Mouse (Mus musculus): ENCODE results near the gene Gpr135. TPM values are rescaled to one million over a fixed set of nuclear protein-coding genes. Genes with fewer than 3 reads are reported as not detected.
A peak's percentile ranks its signal among the peaks of the same experiment; 100 is the strongest.

Gpr135 gene
- polyA plus RNA-seq, 1 experiment from 2014 or later = 0.34 TPM

DNA sequence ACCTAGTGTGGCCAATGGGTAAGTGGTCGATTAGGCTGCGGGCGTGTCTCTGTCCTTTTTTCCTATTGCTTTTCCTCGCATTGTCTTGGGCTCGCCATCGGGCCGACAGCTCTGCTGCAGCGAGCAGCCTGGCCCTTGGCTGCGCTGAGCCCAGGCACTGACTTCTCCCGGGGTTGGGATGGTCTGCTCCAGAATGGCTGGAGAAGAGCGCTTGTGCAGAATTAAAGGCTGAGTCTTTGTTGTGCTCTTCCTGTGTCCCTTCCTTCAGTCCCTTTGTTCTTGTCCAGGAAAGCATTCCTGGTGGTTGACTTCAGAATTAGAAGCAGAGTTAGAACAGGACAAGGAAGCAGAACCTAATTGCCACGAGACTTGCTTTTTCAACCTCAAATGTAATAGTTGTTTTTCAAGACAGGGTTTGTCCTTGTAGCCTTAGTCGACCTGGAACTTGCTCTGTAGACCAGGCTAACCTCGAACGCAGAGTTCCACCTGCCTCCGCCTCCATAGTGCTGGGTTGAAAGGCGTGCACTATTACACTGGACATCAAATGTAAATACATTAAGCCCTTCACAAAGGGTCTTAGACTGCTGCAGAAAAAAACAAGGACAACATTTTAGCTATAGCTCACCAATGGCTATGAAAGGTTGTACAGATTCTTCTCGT, 15.4 kb upstream of the Gpr135 start:
- H3K27me3 ChIP-seq (ENCODE audit: control insufficient read depth, insufficient read depth, low read length) = no peaks in the 10 kb centered on the region
- H3K9ac ChIP-seq (ENCODE audit: low read depth, low read length) = peak overlapping the region; percentile 79
- H3K4me1 ChIP-seq (ENCODE audit: control insufficient read depth, insufficient read depth, low read length) = peaks cover 23% of the 10 kb centered on the region
- H3K36me3 ChIP-seq (ENCODE audit: control insufficient read depth, insufficient read depth, low read length) = no peaks in the 10 kb centered on the region
- no peak for ATAC-seq (replicated peaks; ENCODE audit: insufficient number of reproducible peaks, low FRiP score, low TSS enrichment)
- peak overlapping the region; percentile 89 for H3K27ac ChIP-seq (ENCODE audit: low read depth, low read length)
- H3K9me3 ChIP-seq (replicated peaks; ENCODE audit: control insufficient read depth, low read length) = no peaks in the 10 kb centered on the region
- H3K4me3 ChIP-seq (ENCODE audit: low read depth, low read length) = peak overlapping the region; percentile 65
- WGBS (ENCODE audit: insufficient replicate concordance) = 2% methylated on average over 18 of the region's 18 CpGs
- H3K4me2 ChIP-seq = peak overlapping the region; percentile 79

GRCm38 (mm10) chr12:72085329-72086165, 14.6 kb upstream of the Gpr135 start, which contains the start of the genes L3hypdh and Jkamp:
L3hypdh (minus strand) TSS chr12:72085439.
Jkamp (plus strand) TSS chr12:72085589.
- Histone ChIP-seq H3K27me3 (ENCODE audit: control insufficient read depth, insufficient read depth, low read length) (no peaks in the 10 kb centered on the region), H3K36me3 (ENCODE audit: control insufficient read depth, insufficient read depth, low read length) (no peaks in the 10 kb centered on the region), H3K9ac (ENCODE audit: low read depth, low read length) (peak within 1 kb of the TSS; percentile 82), H3K4me1 (ENCODE audit: control insufficient read depth, insufficient read depth, low read length) (peaks cover 23% of the 10 kb centered on the region), H3K27ac (ENCODE audit: low read depth, low read length) (peak within 1 kb of the TSS; percentile 89), H3K9me3 (replicated peaks; ENCODE audit: control insufficient read depth, low read length) (no peaks in the 10 kb centered on the region), H3K4me2 (peak within 1 kb of the TSS; percentile 94), H3K4me3 (ENCODE audit: low read depth, low read length) (peak within 1 kb of the TSS; percentile 65)
- WGBS (ENCODE audit: insufficient replicate concordance) = 1% methylated on average over 59 of the region's 60 CpGs
- ATAC-seq (replicated peaks; ENCODE audit: insufficient number of reproducible peaks, low FRiP score, low TSS enrichment) = peak; percentile 93

DNA sequence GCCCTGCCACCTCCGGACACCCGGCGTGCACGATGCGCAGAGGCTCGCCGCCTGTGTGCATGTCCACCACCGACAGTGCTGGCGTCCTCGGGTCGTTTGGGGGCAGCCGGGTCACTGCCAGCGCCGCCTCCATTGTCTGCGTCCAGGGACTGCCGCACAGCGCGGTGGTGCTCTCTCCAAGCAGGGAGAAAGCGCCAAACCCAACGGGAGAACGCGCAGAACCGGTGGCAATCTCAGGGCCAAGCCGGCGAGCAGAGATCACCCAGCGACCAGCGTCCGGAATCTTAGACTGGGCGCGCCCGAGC, 14.1 kb upstream of the Gpr135 start:
- under 1% methylated on average over 31 of the region's 31 CpGs for WGBS (ENCODE audit: insufficient replicate concordance)
- peak overlapping the region; percentile 65 for H3K4me3 ChIP-seq (ENCODE audit: low read depth, low read length)
- peak; percentile 28 for ATAC-seq (replicated peaks; ENCODE audit: insufficient number of reproducible peaks, low FRiP score, low TSS enrichment)
- no peaks in the 10 kb centered on the region for H3K36me3 ChIP-seq (ENCODE audit: control insufficient read depth, insufficient read depth, low read length)
- H3K4me1 ChIP-seq (ENCODE audit: control insufficient read depth, insufficient read depth, low read length) = peaks cover 23% of the 10 kb centered on the region
- H3K27me3 ChIP-seq (ENCODE audit: control insufficient read depth, insufficient read depth, low read length) = no peaks in the 10 kb centered on the region
- peak overlapping the region; percentile 94 for H3K4me2 ChIP-seq
- H3K27ac ChIP-seq (ENCODE audit: low read depth, low read length) = peak overlapping the region; percentile 89
- H3K9ac ChIP-seq (ENCODE audit: low read depth, low read length) = peak overlapping the region; percentile 82
- no peaks in the 10 kb centered on the region for H3K9me3 ChIP-seq (replicated peaks; ENCODE audit: control insufficient read depth, low read length)

DNA sequence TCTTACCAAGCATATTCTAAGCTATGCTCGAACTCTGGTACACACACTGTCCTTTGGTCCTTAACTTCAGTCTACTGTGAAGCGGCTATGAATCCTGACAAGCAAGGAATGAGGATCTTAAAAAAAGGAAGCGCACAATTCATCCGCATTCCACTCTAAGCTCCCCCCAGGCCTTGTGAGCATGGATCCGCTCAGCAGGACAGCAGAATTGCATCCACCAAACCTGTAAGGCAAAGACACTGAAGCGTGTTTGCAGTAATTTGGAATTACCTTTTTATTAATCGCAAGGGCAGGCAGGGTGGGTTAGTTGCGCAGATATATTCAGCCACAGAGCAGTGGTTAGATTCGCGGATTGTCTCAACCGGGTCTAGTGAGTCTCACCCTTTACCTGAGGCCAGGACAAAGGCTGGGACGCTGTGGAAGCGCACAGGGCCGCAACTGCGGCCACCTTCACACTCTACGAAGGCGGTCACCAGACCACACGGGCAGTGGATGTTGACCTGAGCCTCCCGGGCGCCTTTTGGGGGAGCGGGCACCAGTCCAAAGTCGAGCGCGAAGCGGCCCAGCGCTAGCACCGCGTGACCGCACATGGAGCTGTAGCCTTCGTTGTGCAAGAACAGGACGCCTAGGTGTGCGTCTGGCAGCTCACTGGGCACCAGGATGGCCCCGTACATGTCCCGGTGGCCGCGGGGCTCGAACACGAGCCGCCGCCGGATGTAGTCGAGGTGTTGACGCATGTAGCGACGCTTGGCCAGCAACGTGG, 13.5 kb upstream of the Gpr135 start:
- Histone ChIP-seq H3K9ac (ENCODE audit: low read depth, low read length) (peak overlapping the region; percentile 82), H3K4me3 (ENCODE audit: low read depth, low read length) (peak overlapping the region; percentile 65), H3K36me3 (ENCODE audit: control insufficient read depth, insufficient read depth, low read length) (no peaks in the 10 kb centered on the region), H3K4me1 (ENCODE audit: control insufficient read depth, insufficient read depth, low read length) (peaks cover 23% of the 10 kb centered on the region), H3K9me3 (replicated peaks; ENCODE audit: control insufficient read depth, low read length) (no peaks in the 10 kb centered on the region), H3K27ac (ENCODE audit: low read depth, low read length) (peak overlapping the region; percentile 89), H3K4me2 (peak overlapping the region; percentile 94), H3K27me3 (ENCODE audit: control insufficient read depth, insufficient read depth, low read length) (no peaks in the 10 kb centered on the region)
- 4% methylated on average over 46 of the region's 46 CpGs for WGBS (ENCODE audit: insufficient replicate concordance)
- ATAC-seq (replicated peaks; ENCODE audit: insufficient number of reproducible peaks, low FRiP score, low TSS enrichment) = 0 out of 2 replicates have a peak, but pooled peaks have one; percentile 1

DNA sequence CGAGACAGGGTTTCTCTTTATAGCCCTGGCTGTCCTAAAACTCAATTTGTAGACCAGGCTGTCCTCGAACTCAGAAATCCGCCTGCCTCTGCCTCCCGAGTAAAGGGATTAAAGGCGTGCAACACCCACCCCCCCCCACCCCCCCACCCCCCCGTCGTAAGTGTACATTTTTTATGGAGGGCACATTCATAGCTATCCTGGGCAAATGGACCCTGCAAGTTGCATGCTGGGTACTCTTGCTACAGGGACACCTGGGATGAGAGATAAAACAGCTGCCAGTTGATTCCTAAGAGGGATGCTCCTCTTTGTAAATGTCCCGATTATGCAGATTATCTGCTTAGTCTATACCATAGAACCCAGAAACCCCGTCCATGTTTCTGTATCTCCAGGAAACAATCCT, 12.3 kb upstream of the Gpr135 start:
- no peak overlapping the region for H3K4me3 ChIP-seq (ENCODE audit: low read depth, low read length)
- WGBS (ENCODE audit: insufficient replicate concordance) = 82% methylated on average over 9 of the region's 9 CpGs
- H3K4me2 ChIP-seq = no peak overlapping the region
- H3K4me1 ChIP-seq (ENCODE audit: control insufficient read depth, insufficient read depth, low read length) = peaks cover 23% of the 10 kb centered on the region
- no peak overlapping the region for H3K9ac ChIP-seq (ENCODE audit: low read depth, low read length)
- H3K27me3 ChIP-seq (ENCODE audit: control insufficient read depth, insufficient read depth, low read length) = no peaks in the 10 kb centered on the region
- no peak overlapping the region for H3K27ac ChIP-seq (ENCODE audit: low read depth, low read length)
- no peaks in the 10 kb centered on the region for H3K9me3 ChIP-seq (replicated peaks; ENCODE audit: control insufficient read depth, low read length)
- H3K36me3 ChIP-seq (ENCODE audit: control insufficient read depth, insufficient read depth, low read length) = no peaks in the 10 kb centered on the region
- ATAC-seq (replicated peaks; ENCODE audit: insufficient number of reproducible peaks, low FRiP score, low TSS enrichment) = no peak

GRCm38 (mm10) chr12:72082370-72082769, 11.4 kb upstream of the Gpr135 start:
- WGBS (ENCODE audit: insufficient replicate concordance) = 26% methylated on average over 18 of the region's 18 CpGs
- peak overlapping the region; percentile 59 for H3K4me2 ChIP-seq
- H3K9me3 ChIP-seq (replicated peaks; ENCODE audit: control insufficient read depth, low read length) = no peaks in the 10 kb centered on the region
- 0 out of 2 replicates have a peak overlapping the region, but pooled peaks have one; percentile 46 for H3K9ac ChIP-seq (ENCODE audit: low read depth, low read length)
- no peaks in the 10 kb centered on the region for H3K27me3 ChIP-seq (ENCODE audit: control insufficient read depth, insufficient read depth, low read length)
- H3K27ac ChIP-seq (ENCODE audit: low read depth, low read length) = no peak overlapping the region
- ATAC-seq (replicated peaks; ENCODE audit: insufficient number of reproducible peaks, low FRiP score, low TSS enrichment) = no peak
- H3K4me1 ChIP-seq (ENCODE audit: control insufficient read depth, insufficient read depth, low read length) = peaks cover 18% of the 10 kb centered on the region
- H3K36me3 ChIP-seq (ENCODE audit: control insufficient read depth, insufficient read depth, low read length) = no peaks in the 10 kb centered on the region
- H3K4me3 ChIP-seq (ENCODE audit: low read depth, low read length) = peak overlapping the region; percentile 16; the same call in 1 of the 2 replicates

DNA sequence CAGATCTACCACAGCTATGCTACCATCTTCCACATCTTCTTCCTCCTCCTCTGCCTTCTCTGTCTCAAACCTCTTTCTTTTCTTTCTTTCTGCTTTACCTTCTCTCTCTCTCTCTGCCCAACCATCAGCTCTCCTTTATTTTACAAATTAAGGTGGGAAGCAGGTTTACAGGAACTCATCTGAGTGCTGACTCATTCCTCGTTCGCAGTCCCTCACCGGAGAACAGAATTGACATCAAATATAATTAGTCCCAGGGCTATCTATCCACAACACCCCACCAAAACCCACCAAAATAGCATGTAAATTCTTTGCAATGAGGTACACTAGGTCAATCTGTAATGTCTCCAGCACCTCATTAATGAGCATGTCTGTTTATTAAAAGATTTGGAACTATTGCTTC, 11.0 kb upstream of the Gpr135 start:
- ATAC-seq (replicated peaks; ENCODE audit: insufficient number of reproducible peaks, low FRiP score, low TSS enrichment) = no peak
- Histone ChIP-seq H3K9ac (ENCODE audit: low read depth, low read length) (no peak overlapping the region), H3K9me3 (replicated peaks; ENCODE audit: control insufficient read depth, low read length) (no peaks in the 10 kb centered on the region), H3K4me1 (ENCODE audit: control insufficient read depth, insufficient read depth, low read length) (peaks cover 16% of the 10 kb centered on the region), H3K27ac (ENCODE audit: low read depth, low read length) (no peak overlapping the region), H3K4me2 (peak overlapping the region; percentile 59; the same call in 1 of the 2 replicates), H3K27me3 (ENCODE audit: control insufficient read depth, insufficient read depth, low read length) (no peaks in the 10 kb centered on the region), H3K4me3 (ENCODE audit: low read depth, low read length) (no peak overlapping the region), H3K36me3 (ENCODE audit: control insufficient read depth, insufficient read depth, low read length) (no peaks in the 10 kb centered on the region)
- 75% methylated on average over 3 of the region's 3 CpGs for WGBS (ENCODE audit: insufficient replicate concordance)

- Histone ChIP-seq H3K4me3 (ENCODE audit: low read depth, low read length) (no peak overlapping the region), H3K4me1 (ENCODE audit: control insufficient read depth, insufficient read depth, low read length) (peaks cover 8% of the 10 kb centered on the region), H3K4me2 (no peak overlapping the region), H3K27ac (ENCODE audit: low read depth, low read length) (no peak overlapping the region), H3K27me3 (ENCODE audit: control insufficient read depth, insufficient read depth, low read length) (no peaks in the 10 kb centered on the region), H3K36me3 (ENCODE audit: control insufficient read depth, insufficient read depth, low read length) (no peaks in the 10 kb centered on the region; the same call in 1 of the 2 replicates), H3K9me3 (replicated peaks; ENCODE audit: control insufficient read depth, low read length) (no peaks in the 10 kb centered on the region), H3K9ac (ENCODE audit: low read depth, low read length) (no peak overlapping the region)
- ATAC-seq (replicated peaks; ENCODE audit: insufficient number of reproducible peaks, low FRiP score, low TSS enrichment) = no peak
- WGBS (ENCODE audit: insufficient replicate concordance) = 85% methylated on average over 3 of the region's 3 CpGs
Measured at GRCm38 (mm10) chr12:72078248-72078647, 7.3 kb upstream of the Gpr135 start.

Measured in heart, embryonic 11.5 days (tissue).